Mouse (Mus musculus) heart, adult 2 months (tissue): Measurements from ENCODE around the gene Zfp3. TPM values are rescaled to one million over a fixed set of nuclear protein-coding genes. Genes with fewer than 3 reads are reported as not detected.
A peak's percentile ranks its signal among the peaks of the same experiment; 100 is the strongest.

Source experiments
- DNase-seq, 2 experiments: peaks; one replicate each; pipeline ENCODE4 v3.0.0; 2021
- H3K27ac ChIP-seq: fragments of 200-600 bp; 2 replicates; pipeline ENCODE4 v1.8.1; 2022
- H3K27me3 ChIP-seq: fragments of 200-500 bp; 2 replicates; pipeline ENCODE4 v1.6.1; 2012; ENCODE audit warnings: mild to moderate bottlenecking, low read length, inconsistent platforms, mixed read lengths; ENCODE audit not compliant: control insufficient read depth, insufficient read depth
- H3K36me3 ChIP-seq: fragments of 200-500 bp; 2 replicates; pipeline ENCODE4 v1.6.1; 2012; ENCODE audit warnings: low read length, inconsistent platforms; ENCODE audit not compliant: control insufficient read depth, insufficient read depth
- H3K4me1 ChIP-seq: fragments of 200-500 bp; 2 replicates; pipeline ENCODE4 v1.6.1; 2011; ENCODE audit warnings: low read length; ENCODE audit not compliant: control insufficient read depth, insufficient read depth
- H3K4me3 ChIP-seq: fragments of 200-600 bp; 2 replicates; pipeline ENCODE4 v1.8.1; 2022
- H3K79me2 ChIP-seq: fragments of 200-500 bp; replicated peaks from 2 replicates; pipeline ENCODE4 v1.6.1; 2012; ENCODE audit warnings: mild to moderate bottlenecking, inconsistent platforms, low read length, moderate library complexity, mixed read lengths; ENCODE audit not compliant: control insufficient read depth, insufficient read depth
- H3K9ac ChIP-seq: fragments of 200-500 bp; 2 replicates; pipeline ENCODE4 v1.6.1; 2012; ENCODE audit warnings: low read depth, mild to moderate bottlenecking, control low read depth, inconsistent platforms, low read length, mixed read lengths
- CTCF ChIP-seq: fragments of 200-600 bp; IDR thresholded peaks from 2 replicates; pipeline ENCODE4 v1.8.1; 2022; ENCODE audit warnings: antibody characterized with exemption, mild to moderate bottlenecking, moderate library complexity
- EP300 ChIP-seq: fragments of 200-500 bp; IDR thresholded peaks from 2 replicates; pipeline ENCODE4 v1.6.1; 2011; ENCODE audit warnings: low read depth, low read length, control low read depth; ENCODE audit not compliant: insufficient read depth
- POLR2A ChIP-seq: fragments of 200-500 bp; IDR thresholded peaks from 2 replicates; pipeline ENCODE4 v1.6.1; 2011; ENCODE audit warnings: mild to moderate bottlenecking, low read depth, low read length, control low read depth; ENCODE audit not compliant: insufficient read depth
- WGBS: fragments of 180-500 bp; shearing (Covaris S2); methylation state at CpG from one replicate; pipeline ENCODE4 v1.1.7; 2018; 5-methylcytosine and 5-hydroxymethylcytosine counted together
- intact Hi-C: fragments of 180-260 bp; cut with DNase I; formaldehyde crosslinking; loops from one replicate; pipeline ENCODE4 v1.15.1; 2025
- polyA plus RNA-seq: library from polyadenylated mRNA; depleted of rRNA; stranded (reverse); fragments of >200 nt; gene quantifications from 2 replicates; pipeline ENCODE4 v1.2.3, GENCODE M21; 2012
- total RNA-seq, 2 experiments: library from RNA; stranded (reverse); gene quantifications; 2 replicates each; pipeline ENCODE4 v1.2.3; 2021

Gene Zfp3
- total and polyA plus RNA-seq, 3 experiments, result 1.5 to 8.5 (median 7.5) TPM

- WGBS, result 94% methylated on average over 1 of the region's 1 CpGs
- intact Hi-C loops, result no loop called here
- TF ChIP-seq EP300 (no peak), CTCF (no peak), POLR2A (no peak)
Measured at GRCm38 (mm10) chr11:70792409-70792808, 28.4 kb downstream of the Zfp3 start.

GRCm38 (mm10) chr11:70802208-70802864 is 38.3 kb downstream of the Zfp3 start:
- WGBS, result 90% methylated on average over 2 of the region's 2 CpGs
- Histone ChIP-seq H3K27me3 (no peaks in the 10 kb centered on the region), H3K27ac (peak overlapping the region; percentile 57), H3K36me3 (no peaks in the 10 kb centered on the region), H3K9ac (no peak overlapping the region), H3K4me1 (peaks cover 14% of the 10 kb centered on the region), H3K4me3 (no peak overlapping the region), H3K79me2 (no peaks in the 10 kb centered on the region)
- intact Hi-C loops, result no loop called here
- no peak for DNase-seq
- TF ChIP-seq CTCF (peak; percentile 34), POLR2A (no peak)

More at GRCm38 (mm10) chr11:70792409-70792808, 28.4 kb downstream of the Zfp3 start:
- no peaks in the 10 kb centered on the region for H3K36me3 ChIP-seq
- no peaks in the 10 kb centered on the region for H3K4me1 ChIP-seq
- H3K4me3 ChIP-seq, result no peak overlapping the region
- no peaks in the 10 kb centered on the region for H3K79me2 ChIP-seq
- no peak overlapping the region for H3K27ac ChIP-seq
- H3K9ac ChIP-seq, result no peak overlapping the region
- H3K27me3 ChIP-seq, result no peaks in the 10 kb centered on the region
- DNase-seq, result no peak

GRCm38 (mm10) chr11:70802865-70803261 is 38.9 kb downstream of the Zfp3 start:
- 39% methylated on average over 2 of the region's 2 CpGs for WGBS
- H3K4me3 ChIP-seq, result no peak overlapping the region
- no peaks in the 10 kb centered on the region for H3K79me2 ChIP-seq
- peak overlapping the region; percentile 57 for H3K27ac ChIP-seq
- no peak for TF ChIP-seq POLR2A
- no peak for TF ChIP-seq CTCF
- TF ChIP-seq EP300, result no peak
- no peak overlapping the region for H3K9ac ChIP-seq
- peaks cover 14% of the 10 kb centered on the region for H3K4me1 ChIP-seq
- no peaks in the 10 kb centered on the region for H3K36me3 ChIP-seq
- DNase-seq, result no peak
- H3K27me3 ChIP-seq, result no peaks in the 10 kb centered on the region
- intact Hi-C loops, result no loop called here

- no peaks in the 10 kb centered on the region for H3K27me3 ChIP-seq
- H3K9ac ChIP-seq, result no peak overlapping the region
- H3K36me3 ChIP-seq, result no peaks in the 10 kb centered on the region
- TF ChIP-seq EP300 (no peak), POLR2A (no peak), CTCF (no peak)
- H3K27ac ChIP-seq, result peak overlapping the region; percentile 51
- intact Hi-C loops, result no loop called here
- 46% methylated on average over 6 of the region's 6 CpGs for WGBS
- no peaks in the 10 kb centered on the region for H3K79me2 ChIP-seq
- H3K4me3 ChIP-seq, result 0 out of 2 replicates have a peak overlapping the region, but pooled peaks have one; percentile 13
- peak in 1 of 2 experiments; percentile 24 for DNase-seq
- peaks cover 14% of the 10 kb centered on the region for H3K4me1 ChIP-seq
Measured at GRCm38 (mm10) chr11:70803711-70804200, 39.7 kb downstream of the Zfp3 start.

- H3K9ac ChIP-seq, result no peak overlapping the region
- TF ChIP-seq CTCF (no peak), EP300 (no peak), POLR2A (no peak)
- peak overlapping the region; percentile 24 for H3K27ac ChIP-seq
- H3K4me3 ChIP-seq, result no peak overlapping the region
- H3K79me2 ChIP-seq, result no peaks in the 10 kb centered on the region
- H3K27me3 ChIP-seq, result no peaks in the 10 kb centered on the region
- DNase-seq, result no peak
- intact Hi-C loops, result no loop called here
- WGBS, result 82% methylated on average over 3 of the region's 3 CpGs
- H3K4me1 ChIP-seq, result peaks cover 14% of the 10 kb centered on the region
- no peaks in the 10 kb centered on the region for H3K36me3 ChIP-seq
Measured at GRCm38 (mm10) chr11:70804395-70804794, 40.4 kb downstream of the Zfp3 start.

GRCm38 (mm10) chr11:70805641-70806175 is 41.7 kb downstream of the Zfp3 start:
- no peak for DNase-seq

More at GRCm38 (mm10) chr11:70805641-70806175, 41.7 kb downstream of the Zfp3 start:
- H3K9ac ChIP-seq, result no peak overlapping the region
- no peaks in the 10 kb centered on the region for H3K27me3 ChIP-seq
- H3K27ac ChIP-seq, result peak overlapping the region; percentile 53
- 53% methylated on average over 8 of the region's 8 CpGs for WGBS
- H3K36me3 ChIP-seq, result no peaks in the 10 kb centered on the region
- TF ChIP-seq CTCF (no peak), POLR2A (no peak), EP300 (no peak)
- intact Hi-C loops, result no loop called here
- no peak overlapping the region for H3K4me3 ChIP-seq
- H3K79me2 ChIP-seq, result no peaks in the 10 kb centered on the region
- H3K4me1 ChIP-seq, result peaks cover 14% of the 10 kb centered on the region
